Mouse (Mus musculus) kidney, postnatal 0 days (tissue): Measurements from ENCODE around the gene Agrn. TPM values are rescaled to one million over a fixed set of nuclear protein-coding genes. Genes with fewer than 3 reads are reported as not detected.

Source experiments
- ATAC-seq: fragments of 200-750 bp; cut with Nextera tagmentation; replicated peaks from 2 replicates; pipeline ENCODE4 v1.8.0; 2017; ENCODE audit warnings: low read depth, moderate number of reproducible peaks, moderate TSS enrichment, moderate library complexity; ENCODE audit not compliant: low FRiP score
- DNase-seq: peaks from one replicate; pipeline ENCODE4 v3.0.0-alpha.2; 2016; ENCODE audit warnings: low spot score
- H3K27ac ChIP-seq: fragments of 300-500 bp; sonication (generic); 2 replicates; pipeline ENCODE4 v1.5.1; 2014; ENCODE audit warnings: mild to moderate bottlenecking
- H3K27me3 ChIP-seq: fragments of 300-500 bp; sonication (generic); 2 replicates; pipeline ENCODE4 v1.6.1; 2014; ENCODE audit warnings: low read length, mixed read lengths; ENCODE audit not compliant: insufficient read depth
- H3K36me3 ChIP-seq: fragments of 300-500 bp; sonication (generic); 2 replicates; pipeline ENCODE4 v1.6.1; 2014; ENCODE audit warnings: low read length, mixed read lengths; ENCODE audit not compliant: insufficient read depth
- H3K4me1 ChIP-seq: fragments of 300-500 bp; sonication (generic); replicated peaks from 2 replicates; pipeline ENCODE4 v1.6.1; 2014; ENCODE audit warnings: antibody characterized with exemption, low read length, mixed read lengths; ENCODE audit not compliant: insufficient read depth
- H3K4me2 ChIP-seq: fragments of 300-500 bp; sonication (generic); 2 replicates; pipeline ENCODE4 v1.6.1; 2014; ENCODE audit warnings: mild to moderate bottlenecking, low read length, moderate library complexity, mixed read lengths
- H3K4me3 ChIP-seq: fragments of 300-500 bp; sonication (generic); replicated peaks from 2 replicates; pipeline ENCODE4 v1.5.1; 2014; ENCODE audit warnings: low read depth, low read length
- H3K9ac ChIP-seq: fragments of 300-500 bp; sonication (generic); 2 replicates; pipeline ENCODE4 v1.6.1; 2014; ENCODE audit warnings: low read depth, low read length
- H3K9me3 ChIP-seq: fragments of 300-500 bp; sonication (generic); replicated peaks from 2 replicates; pipeline ENCODE4 v1.6.1; 2016; ENCODE audit warnings: low read length, inconsistent platforms, mixed read lengths
- CTCF ChIP-seq: IDR thresholded peaks from 2 replicates; pipeline ENCODE4 v1.5.1; 2016; ENCODE audit warnings: antibody characterized with exemption, low read depth, mild to moderate bottlenecking, moderate library complexity
- WGBS: fragments of 180-500 bp; shearing (Covaris S2); extraction: QIAGEN DNeasy Blood & Tissue Kit; methylation state at CpG from one replicate; pipeline ENCODE4 v1.1.7; 2014; 5-methylcytosine and 5-hydroxymethylcytosine counted together
- polyA plus RNA-seq: library from polyadenylated mRNA; unstranded; fragments of >200 nt; fragmentation: Nextera tagmentation; extraction: Ambion mirVana; gene quantifications from 2 replicates; pipeline ENCODE4 v1.2.1, GENCODE M21; 2015

Agrn gene
- polyA plus RNA-seq, 1 experiment from 2014 or later, result 76.5 TPM

GRCm38 (mm10) chr4:156203413-156204131 lies 6.3 kb upstream of the Agrn start:
- Histone ChIP-seq H3K27me3 (no peaks in the 10 kb centered on the region), H3K4me2 (peak overlapping the region; percentile 98), H3K9me3 (no peaks in the 10 kb centered on the region), H3K36me3 (no peaks in the 10 kb centered on the region), H3K27ac (peak overlapping the region; percentile 88), H3K4me1 (peaks cover 9% of the 10 kb centered on the region; the same call in 1 of the 2 replicates), H3K4me3 (peak overlapping the region; percentile 66), H3K9ac (peak overlapping the region; percentile 73)
- TF ChIP-seq CTCF, result no peak
- peak; percentile 54 for DNase-seq
- WGBS, result under 1% methylated on average over 49 of the region's 49 CpGs
- ATAC-seq, result peak; percentile 44

GRCm38 (mm10) chr4:156203001-156203412 lies 5.7 kb upstream of the Agrn start, which contains the start of gene AW011738:
Gene AW011738, plus strand, starts transcription at chr4:156203304.
- H3K4me3 ChIP-seq, result peak within 1 kb of the TSS; percentile 66
- no peaks in the 10 kb centered on the region for H3K36me3 ChIP-seq
- H3K4me2 ChIP-seq, result peak within 1 kb of the TSS; percentile 98
- no peaks in the 10 kb centered on the region for H3K27me3 ChIP-seq
- peak; percentile 84 for DNase-seq
- H3K9me3 ChIP-seq, result no peaks in the 10 kb centered on the region
- TF ChIP-seq CTCF, result no peak
- whole genome bisulfite sequencing, result 0% methylated on average over 38 of the region's 39 CpGs
- H3K27ac ChIP-seq, result peak within 1 kb of the TSS; percentile 88
- H3K9ac ChIP-seq, result peak within 1 kb of the TSS; percentile 73
- H3K4me1 ChIP-seq, result peaks cover 9% of the 10 kb centered on the region; the same call in 1 of the 2 replicates
- peak; percentile 70 for ATAC-seq

GRCm38 (mm10) chr4:156202462-156202893 lies 5.2 kb upstream of the Agrn start:
- Histone ChIP-seq H3K27me3 (no peaks in the 10 kb centered on the region), H3K4me2 (peak overlapping the region; percentile 98), H3K36me3 (no peaks in the 10 kb centered on the region), H3K27ac (peak overlapping the region; percentile 88; the same call in 1 of the 2 replicates), H3K9ac (peak overlapping the region; percentile 73), H3K9me3 (no peaks in the 10 kb centered on the region), H3K4me3 (peak overlapping the region; percentile 66), H3K4me1 (peaks cover 9% of the 10 kb centered on the region; the same call in 1 of the 2 replicates)
- ATAC-seq (no peak), DNase-seq (no peak)
- no peak for TF ChIP-seq CTCF
- 44% methylated on average over 12 of the region's 12 CpGs for WGBS

GRCm38 (mm10) chr4:156200623-156201475 lies 3.6 kb upstream of the Agrn start, which contains the start of gene Isg15:
Gene Isg15, minus strand, starts transcription at chr4:156200818.
- ATAC-seq, result no peak
- DNase-seq, result peak; percentile 76

GRCm38 (mm10) chr4:156197829-156198205 lies 529 bp upstream of the Agrn start:
- DNase-seq (peak; percentile 97), ATAC-seq (peak; percentile 94)
- peak; percentile 58 for TF ChIP-seq CTCF
- Histone ChIP-seq H3K4me2 (peak overlapping the region; percentile 53), H3K9me3 (no peaks in the 10 kb centered on the region), H3K36me3 (no peaks in the 10 kb centered on the region), H3K4me3 (peak overlapping the region; percentile 96), H3K27me3 (no peaks in the 10 kb centered on the region), H3K27ac (peak overlapping the region; percentile 93), H3K4me1 (peaks cover 30% of the 10 kb centered on the region), H3K9ac (peak overlapping the region; percentile 65)
- WGBS, result under 1% methylated on average over 26 of the region's 26 CpGs

More at GRCm38 (mm10) chr4:156200623-156201475, 3.6 kb upstream of the Agrn start, which contains the start of gene Isg15:
- no peak within 1 kb of the TSS; the same call in 1 of the 2 replicates for H3K27ac ChIP-seq
- no peaks in the 10 kb centered on the region for H3K9me3 ChIP-seq
- 49% methylated on average over 10 of the region's 10 CpGs for WGBS
- no peaks in the 10 kb centered on the region for H3K36me3 ChIP-seq
- no peak within 1 kb of the TSS for H3K9ac ChIP-seq
- H3K4me2 ChIP-seq, result peak within 1 kb of the TSS; percentile 47
- H3K27me3 ChIP-seq, result no peaks in the 10 kb centered on the region
- TF ChIP-seq CTCF, result no peak
- peak within 1 kb of the TSS; percentile 20 for H3K4me3 ChIP-seq
- H3K4me1 ChIP-seq, result peaks cover 13% of the 10 kb centered on the region
